Mouse (Mus musculus): ENCODE data around the gene Dicer1. TPM values are rescaled to one million over a fixed set of nuclear protein-coding genes. Genes with fewer than 3 reads are reported as not detected.

The Dicer1 gene
- total RNA-seq, 2 experiments from 2014 or later, result 44.0 to 44.3 TPM

Other genes with a start within 250 kb of the Dicer1 start
- 1 to 10 TPM; 1.5 to 1.8 TPM for gene Clmn, start 113.1 kb upstream of the Dicer1 start, total RNA-seq (2021)

All from heart, postnatal 10 days (tissue).